Mouse (Mus musculus) heart, adult 2 months (tissue): Measurements from ENCODE around the gene Wdr61.

ENCODE experiments used
- CTCF ChIP-seq: fragments of 200-600 bp; IDR thresholded peaks from 2 replicates; pipeline ENCODE4 v1.8.1; 2022; ENCODE audit warnings: antibody characterized with exemption, mild to moderate bottlenecking, moderate library complexity
- EP300 ChIP-seq: fragments of 200-500 bp; IDR thresholded peaks from 2 replicates; pipeline ENCODE4 v1.6.1; 2011; ENCODE audit warnings: low read depth, low read length, control low read depth; ENCODE audit not compliant: insufficient read depth
- POLR2A ChIP-seq: fragments of 200-500 bp; IDR thresholded peaks from 2 replicates; pipeline ENCODE4 v1.6.1; 2011; ENCODE audit warnings: mild to moderate bottlenecking, low read depth, low read length, control low read depth; ENCODE audit not compliant: insufficient read depth

- TF ChIP-seq CTCF (no peak), POLR2A (no peak), EP300 (no peak)
Observed at GRCm38 (mm10) chr9:54707288-54707999, 26.9 kb downstream of the Wdr61 start.
